Mouse (Mus musculus): ENCODE data around the gene Apba1.

Gene Apba1

DNA sequence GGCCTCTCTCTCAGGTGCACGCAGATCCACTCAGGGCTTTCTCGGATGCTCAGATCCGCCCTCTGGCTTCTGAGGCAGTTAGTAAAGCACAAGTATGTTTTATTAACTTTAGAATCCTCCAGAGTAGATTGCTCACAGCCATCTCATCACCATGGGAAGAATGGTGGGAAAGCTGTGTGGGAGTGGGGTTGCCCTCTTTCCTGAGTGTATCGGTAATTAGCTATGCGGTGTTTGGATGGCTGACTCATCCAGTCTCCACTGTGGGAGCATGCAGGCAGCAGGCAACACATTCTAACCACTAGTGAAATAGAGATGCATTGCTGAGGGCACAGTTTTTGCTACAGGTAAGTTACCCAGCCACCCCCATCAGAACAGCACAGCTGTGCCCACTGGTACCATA lies 172.1 kb downstream of the Apba1 start:
- no peak for DNase-seq (ENCODE audit: low read depth, low spot score)

DNA sequence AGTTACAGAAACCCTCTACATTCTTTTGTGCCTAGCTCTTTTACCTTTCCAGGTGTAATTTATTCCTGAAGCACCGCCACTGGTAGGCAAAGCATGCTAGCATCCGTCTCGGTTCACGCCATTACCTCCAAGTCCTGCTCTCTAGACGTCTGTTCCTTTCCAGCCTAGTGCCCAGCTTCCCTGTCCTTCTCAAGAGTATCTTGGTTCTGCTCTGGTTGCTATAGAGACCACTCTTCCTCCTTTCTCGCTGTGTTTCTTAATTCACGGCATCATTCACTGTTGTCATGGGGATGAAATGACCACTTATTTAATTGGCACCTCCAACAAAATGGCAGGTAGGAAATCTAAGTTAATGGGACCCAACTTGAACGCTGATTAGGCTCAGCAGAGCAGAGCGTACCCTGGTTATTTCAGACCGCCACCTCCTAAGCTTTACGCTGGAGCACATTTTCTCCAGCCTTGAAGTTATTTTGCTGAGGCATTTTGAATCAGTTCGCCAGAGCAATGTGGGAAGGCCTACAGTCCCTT lies 182.8 kb downstream of the Apba1 start:
- no peak for DNase-seq (ENCODE audit: low read depth, low spot score)

DNA sequence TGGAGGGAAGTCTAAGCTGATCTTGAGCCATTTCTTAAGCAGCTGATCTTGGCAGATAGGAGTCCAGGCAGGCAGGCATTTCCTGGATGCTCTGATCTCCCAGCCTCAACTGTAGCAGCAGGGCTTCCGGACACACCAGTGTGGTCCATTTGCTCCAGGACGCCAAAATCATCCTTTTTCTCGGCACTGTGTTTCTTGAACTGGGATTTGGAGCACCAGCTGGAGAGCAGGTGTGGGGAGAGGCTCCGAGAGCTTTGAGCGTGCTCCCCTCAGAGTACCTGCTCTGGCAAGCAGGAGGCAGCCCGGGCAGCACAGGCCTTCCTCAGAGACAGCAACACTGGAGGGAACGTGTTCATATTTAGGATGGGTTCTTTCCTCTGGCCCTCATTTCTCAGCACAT lies 184.2 kb downstream of the Apba1 start:
- DNase-seq (ENCODE audit: low read depth, low spot score), result no peak

DNA sequence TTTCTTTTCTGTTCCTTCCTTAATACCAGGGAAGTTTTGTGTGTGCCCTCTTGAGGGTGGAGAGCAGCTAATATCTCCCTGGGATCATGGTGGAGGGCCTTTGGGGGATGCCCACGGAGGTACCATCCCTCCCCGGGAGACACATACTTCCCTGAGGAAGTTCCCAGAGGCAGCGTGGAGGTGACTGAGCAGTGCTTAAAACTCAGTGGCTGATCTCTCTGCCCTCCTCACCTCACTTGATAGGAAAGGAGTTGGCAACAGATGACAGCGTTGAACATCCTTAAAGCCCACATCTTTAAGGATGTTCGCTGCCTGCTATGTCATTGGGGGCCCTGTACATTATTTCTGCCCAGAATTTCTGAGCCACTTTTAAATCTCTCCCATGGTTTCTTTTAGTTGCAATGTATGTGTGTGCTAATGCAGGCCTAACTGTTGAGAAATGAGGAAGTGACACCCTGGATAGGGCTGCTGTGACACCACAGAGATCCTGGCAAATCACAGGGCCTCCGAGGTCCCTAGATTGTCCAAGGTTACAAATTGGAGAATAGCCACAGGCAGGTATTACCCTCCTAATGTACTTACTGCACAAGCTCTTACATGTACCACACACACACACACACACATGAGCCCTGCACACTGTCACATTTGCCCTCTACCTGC lies 187.5 kb downstream of the Apba1 start:
- DNase-seq (ENCODE audit: low read depth, low spot score), result no peak

DNA sequence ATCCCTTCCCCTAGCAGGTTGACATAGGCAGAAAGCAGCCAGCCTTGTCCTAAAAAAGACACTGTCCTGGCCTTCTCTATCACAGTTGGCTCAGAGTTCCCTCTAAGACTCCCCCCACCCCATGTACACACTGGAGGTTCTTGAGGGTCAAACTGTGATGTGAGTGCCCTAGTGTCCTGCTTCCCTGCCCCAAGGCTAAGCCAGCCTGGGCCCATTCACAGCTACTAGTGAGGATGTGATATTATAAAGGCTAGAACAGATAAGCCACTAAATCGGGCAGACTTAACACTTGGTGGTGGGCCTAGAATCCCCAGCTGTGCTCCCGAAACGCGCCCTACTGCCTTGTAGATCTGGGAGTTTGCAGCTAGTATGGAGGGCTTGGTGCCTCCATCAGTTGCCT lies 188.1 kb downstream of the Apba1 start:
- DNase-seq (ENCODE audit: low read depth, low spot score), result no peak

DNA sequence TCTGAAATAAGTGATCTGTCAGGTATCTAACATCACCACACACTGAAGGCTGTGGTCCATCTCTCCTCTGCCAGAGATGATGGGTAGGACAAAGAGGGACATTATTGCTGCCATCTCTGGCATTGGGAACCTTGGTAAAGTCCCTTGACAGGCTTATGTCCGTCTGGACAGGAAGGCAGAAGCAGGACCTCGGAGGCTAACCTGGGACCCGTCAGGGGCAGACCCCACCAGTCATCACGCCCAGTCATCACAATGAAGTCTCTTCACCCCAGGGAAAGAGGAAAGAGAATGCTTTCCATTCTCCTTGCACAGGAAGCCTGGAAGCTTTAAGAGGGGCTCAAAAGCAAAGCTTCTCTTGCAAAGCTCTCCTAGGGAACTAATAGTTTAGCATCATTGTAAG lies 189.2 kb downstream of the Apba1 start:
- no peak for DNase-seq (ENCODE audit: low read depth, low spot score)

DNA sequence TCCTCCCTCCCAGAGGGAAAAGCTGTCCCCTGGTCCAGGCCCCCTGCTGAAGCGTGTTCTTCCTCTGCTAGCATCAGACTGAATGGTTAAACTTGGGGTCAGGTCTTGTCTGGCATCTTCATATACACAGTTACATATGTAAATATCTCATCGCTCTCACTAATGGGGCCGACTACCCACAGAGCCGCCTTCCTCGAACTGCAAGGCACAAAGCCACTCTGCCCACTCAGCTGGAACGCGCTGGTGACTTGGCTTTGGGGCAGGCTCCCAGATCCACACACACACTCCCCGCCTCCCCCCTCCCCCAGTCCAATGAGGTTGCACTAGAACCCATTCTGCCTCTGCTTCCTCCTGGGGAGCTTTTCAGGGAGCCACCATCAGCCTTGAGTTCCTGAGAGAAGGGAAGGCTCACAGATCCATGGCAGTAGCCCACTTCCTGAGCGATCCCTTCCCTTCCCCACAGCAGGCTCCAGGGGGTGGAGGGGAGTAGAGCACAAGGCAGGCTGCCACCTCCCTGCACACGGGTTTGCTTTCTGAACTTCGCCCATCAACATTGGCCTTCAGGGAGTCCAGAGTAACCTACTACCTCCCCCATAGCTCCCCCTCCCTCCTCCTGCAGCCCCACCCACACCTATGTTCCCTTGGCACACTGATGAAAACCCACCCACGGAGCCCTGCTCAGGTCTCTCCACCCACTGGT lies 189.8 kb downstream of the Apba1 start:
- DNase-seq (ENCODE audit: low read depth, low spot score), result no peak

DNA sequence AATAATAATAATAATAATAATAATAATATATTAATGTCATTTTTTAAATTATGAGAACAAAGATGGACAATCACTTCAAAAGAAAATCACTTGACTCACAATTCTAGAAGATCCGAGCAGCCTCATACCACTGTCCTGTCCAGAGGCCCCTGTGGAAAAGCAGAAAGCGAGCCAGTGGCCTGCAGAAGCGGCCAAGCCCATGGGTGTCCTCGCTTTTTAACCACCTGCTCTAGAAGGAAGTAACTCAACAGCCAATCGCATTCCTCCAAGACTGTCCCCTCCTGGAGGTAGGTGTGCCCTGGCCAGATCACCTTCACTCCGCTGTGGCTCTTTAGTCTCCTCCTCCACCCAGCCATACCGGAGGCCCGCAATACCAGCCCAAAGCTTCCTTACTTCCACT lies 196.8 kb downstream of the Apba1 start:
- DNase-seq (ENCODE audit: low read depth, low spot score), result no peak

DNA sequence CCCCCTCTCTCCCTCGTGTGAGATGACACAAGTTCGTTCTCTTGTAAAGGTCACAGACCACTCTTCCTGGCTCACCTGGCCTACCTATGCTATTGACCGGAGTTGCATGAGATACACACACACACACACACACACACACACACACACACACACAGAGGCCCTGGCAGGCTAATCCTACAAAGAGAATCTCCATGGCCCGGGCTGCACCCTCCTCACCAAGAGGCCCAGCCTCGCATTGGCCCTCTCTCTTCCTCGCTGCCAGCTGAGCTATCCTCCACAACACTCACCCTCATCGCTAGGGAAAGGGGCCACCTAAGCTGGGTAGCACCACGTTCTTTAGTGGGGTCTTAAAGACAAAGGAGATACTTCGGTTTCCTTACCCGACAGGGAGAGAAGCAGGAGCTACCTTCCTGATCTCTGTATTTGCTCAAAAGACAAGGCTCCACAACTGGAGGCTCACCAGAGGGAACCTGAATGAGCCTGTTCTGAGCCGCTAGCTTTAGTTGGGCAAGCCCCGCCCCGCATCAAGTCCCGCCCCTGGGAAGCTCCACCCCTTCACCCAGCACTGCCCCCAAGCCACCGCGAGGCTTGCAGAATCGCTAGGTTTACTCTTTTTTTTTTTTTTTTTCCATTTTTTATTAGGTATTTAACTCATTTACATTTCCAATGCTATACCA lies 197.8 kb downstream of the Apba1 start:
- DNase-seq (ENCODE audit: low read depth, low spot score), result peak; percentile 65

DNA sequence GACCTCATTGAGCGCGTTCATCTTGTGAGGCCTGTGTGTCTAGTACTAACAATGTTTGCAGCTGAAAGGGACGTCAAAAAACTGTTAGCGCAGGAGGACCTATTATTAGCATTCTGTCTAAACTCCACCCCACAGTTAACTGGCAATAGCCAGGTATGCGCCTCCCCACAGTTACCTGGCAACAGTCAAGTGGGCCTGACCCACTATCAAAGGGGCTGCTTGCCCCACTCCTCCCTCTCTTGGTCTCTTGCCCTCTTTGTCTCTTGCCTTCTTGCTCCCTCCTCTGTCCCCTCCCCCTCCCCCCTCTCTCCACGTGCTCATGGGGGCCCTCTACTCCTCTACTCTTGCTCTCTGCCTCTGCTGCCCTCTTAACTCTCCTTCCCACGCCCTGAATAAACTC lies 198.9 kb downstream of the Apba1 start:
- DNase-seq (ENCODE audit: low read depth, low spot score), result no peak

DNA sequence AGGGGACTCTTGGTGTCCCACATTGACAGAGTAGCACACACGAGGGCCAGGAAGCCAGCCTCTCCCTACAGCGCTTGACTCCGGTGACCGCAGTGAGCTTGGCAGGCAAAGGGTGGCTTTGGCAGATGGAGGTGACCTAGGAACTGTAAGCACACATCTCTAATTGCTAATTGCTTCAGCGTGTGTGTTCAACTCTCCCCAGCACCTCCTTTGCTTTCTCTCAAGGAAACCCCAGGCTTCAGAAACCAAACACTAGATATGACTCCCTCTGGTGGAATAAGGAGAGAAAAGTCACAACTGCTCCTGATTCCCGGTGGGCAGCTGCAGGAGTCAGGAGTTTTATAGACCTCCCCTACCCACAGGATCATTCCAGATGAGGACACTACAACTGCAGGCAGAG lies 200.2 kb downstream of the Apba1 start:
- no peak for DNase-seq (ENCODE audit: low read depth, low spot score)

DNA sequence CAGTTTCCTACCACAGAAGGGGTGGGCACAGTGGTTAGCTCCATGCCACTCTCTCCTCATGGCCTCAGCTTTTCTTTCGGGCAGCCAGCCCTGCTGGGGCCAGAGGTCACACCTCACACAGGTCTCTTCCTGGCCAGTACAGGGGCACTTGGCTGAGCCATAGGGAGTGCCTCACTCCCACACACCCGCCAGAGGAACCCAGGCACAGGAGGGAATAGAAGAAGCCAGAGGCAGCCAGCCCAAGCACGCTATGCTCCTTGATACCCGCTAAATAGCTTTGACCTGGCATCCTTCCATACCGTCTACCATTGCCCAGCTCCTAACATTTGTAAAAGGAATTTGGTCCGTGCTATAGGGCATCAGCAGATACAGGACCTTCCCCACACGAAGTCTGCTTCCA lies 201.2 kb downstream of the Apba1 start:
- DNase-seq (ENCODE audit: low read depth, low spot score), result no peak

DNA sequence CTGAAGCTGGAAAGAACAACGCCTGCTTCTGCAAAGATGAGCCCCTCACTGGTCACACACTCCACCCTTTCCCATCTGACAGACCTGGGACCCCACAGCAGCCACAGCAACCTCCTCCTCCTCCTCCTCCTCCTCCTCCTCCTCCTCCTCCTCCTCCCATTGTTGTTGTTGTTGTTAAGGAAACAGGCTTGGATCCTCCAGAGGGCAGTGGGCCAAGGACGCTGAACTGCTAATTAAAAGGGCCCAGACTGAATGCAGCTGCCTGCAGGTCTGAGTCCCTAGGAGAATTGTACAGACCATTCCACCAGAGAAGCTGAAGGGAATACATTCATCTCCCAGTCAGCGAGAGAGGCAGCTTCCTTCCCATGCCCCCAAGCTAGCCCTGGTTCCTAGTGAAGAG lies 201.6 kb downstream of the Apba1 start:
- DNase-seq (ENCODE audit: low read depth, low spot score), result no peak

DNA sequence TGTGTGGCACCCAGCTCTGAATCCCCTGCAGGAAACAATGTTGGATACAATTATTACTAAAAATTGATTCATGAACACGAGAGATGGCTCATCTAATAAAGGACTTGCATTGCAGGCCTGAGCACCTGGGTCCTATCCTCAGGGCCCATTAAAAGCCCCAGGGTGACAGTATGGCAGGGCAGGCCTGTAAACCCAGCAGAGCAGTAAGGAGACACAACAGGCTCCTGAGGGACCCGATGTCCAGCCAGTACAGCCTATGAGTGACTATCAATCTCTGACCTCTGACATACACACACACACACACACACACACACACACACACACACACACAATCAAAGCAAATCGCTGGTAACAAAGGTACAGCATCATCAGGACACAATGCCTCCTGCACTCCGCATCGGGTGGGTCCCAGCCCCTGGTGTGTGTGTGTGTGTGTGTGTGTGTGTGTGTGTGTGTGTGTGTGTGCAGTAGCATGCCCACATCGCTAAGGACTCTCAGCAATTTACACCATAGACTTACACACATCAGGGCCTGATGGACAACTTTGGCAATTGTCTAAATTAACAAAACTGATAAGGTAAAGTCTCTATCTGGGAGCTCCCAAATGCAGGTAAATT lies 202.3 kb downstream of the Apba1 start:
- DNase-seq (ENCODE audit: low read depth, low spot score), result no peak

DNA sequence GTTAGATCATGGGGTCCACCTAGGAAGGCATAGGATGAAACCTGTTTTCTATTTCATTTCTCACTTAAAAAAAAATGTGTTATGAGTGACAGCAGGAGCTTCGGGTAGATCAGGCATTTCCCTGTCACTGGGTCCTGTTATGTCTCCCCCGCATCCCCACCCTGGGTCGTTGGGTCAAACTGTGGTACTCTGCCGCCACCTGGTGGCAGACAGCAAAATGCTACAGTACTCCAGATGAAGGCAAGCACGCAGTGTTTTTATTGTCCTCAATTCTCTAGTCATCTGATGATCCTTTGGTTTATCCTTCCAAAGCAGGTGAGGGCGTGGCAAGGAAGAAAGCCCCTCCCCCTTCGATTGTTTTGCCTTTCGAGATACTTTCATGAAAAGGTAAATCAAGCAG lies 202.8 kb downstream of the Apba1 start:
- peak; percentile 56 for DNase-seq (ENCODE audit: low read depth, low spot score)

DNA sequence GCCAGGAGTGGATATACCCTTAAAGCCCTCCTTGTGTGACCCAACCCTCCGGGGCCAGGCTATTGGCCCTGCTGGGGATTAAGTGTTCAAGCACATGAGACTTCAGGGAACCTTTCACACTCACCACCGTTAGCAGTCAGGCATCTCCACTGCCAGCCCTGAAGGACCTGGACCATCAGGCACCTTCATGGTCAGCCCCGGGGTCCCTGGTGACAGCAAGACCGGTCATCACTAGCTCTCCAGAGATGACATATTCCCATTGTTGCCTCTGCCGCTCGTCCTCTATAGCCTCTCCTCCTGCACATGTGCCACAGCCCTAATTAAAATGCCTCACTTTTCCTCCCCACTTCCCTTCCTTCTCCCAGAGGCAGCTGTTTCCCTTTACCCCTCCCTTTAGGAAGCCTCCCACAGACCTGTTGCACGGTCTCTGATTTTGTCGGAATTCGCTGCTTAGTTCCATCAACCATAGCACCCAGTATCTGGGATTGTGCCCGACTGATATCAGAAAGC lies 205.8 kb downstream of the Apba1 start:
- no peak for DNase-seq (ENCODE audit: low read depth, low spot score)

DNA sequence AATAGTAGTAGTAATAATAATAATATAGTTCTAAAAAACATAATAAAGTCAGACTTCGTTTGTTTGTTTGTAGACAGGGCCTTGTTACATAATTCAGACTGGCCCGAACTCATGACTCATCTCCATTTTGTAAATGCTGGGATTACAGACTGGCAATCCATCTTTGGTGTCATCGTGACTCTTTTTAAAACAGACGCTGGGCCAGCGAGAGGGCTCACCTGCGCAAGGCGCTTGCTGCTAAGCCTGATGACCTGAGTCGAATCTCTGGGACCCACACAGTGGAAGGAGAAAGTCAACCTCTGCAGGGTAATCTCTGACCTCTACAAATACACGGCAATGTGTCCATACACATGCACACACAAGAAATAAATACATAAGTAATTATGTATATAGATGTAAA lies 207.7 kb downstream of the Apba1 start:
- no peak for DNase-seq (ENCODE audit: low read depth, low spot score)

DNA sequence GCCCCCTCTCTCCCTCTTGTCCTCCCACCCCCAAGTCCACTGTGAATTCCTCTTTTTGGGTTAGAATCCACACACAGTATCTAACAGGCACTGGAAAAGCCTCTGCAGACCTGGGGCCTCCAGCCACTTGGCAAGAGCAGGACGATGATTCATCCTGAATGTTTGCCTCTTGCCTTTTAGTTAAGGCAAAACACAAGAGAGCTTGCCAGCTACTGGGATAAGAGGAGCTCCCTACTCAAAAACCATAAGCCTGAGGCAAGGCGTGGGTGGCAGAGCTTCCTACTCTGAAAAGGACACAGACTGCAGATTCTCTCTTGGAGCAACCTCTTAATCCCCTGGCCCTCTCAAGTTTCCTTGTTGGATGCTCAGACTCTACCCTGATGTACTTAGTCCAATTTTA lies 208.5 kb downstream of the Apba1 start:
- DNase-seq (ENCODE audit: low read depth, low spot score), result no peak

DNA sequence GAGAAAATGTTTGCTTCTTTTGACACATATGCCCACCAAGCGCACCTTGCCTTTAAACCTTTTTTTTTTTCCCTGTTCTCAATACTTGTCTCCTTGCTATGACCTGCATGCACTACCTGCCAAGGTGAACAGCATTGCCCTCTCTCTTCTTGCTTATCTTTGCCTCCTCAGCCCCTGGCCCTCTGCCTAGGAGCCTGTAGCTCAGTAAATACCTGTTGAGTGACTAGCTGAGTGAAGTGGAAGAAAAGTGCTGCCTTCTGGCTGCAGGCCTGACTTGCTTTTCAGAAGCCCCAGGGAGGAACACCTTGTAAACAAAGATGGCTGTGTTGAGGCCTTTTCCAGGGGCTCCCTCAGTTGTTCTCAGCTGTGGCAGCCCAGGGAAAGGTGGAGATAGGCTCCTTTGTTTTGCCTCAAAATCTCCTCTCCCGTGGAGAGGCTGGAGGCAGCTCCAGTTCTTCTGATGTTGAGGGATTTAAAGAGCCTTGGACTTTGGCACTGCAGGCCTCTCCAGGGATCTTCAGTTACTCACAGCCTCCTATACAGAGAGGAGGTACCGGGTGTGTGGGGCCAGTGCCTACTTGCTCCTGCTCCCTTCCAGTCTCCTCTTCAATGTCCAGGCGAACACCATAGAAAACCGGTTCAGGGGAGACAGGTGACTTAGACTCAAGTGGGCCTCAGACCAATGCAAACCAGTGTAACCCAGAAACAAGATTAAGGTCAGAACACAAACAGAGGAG lies 209.6 kb downstream of the Apba1 start:
- DNase-seq (ENCODE audit: low read depth, low spot score), result no peak

DNA sequence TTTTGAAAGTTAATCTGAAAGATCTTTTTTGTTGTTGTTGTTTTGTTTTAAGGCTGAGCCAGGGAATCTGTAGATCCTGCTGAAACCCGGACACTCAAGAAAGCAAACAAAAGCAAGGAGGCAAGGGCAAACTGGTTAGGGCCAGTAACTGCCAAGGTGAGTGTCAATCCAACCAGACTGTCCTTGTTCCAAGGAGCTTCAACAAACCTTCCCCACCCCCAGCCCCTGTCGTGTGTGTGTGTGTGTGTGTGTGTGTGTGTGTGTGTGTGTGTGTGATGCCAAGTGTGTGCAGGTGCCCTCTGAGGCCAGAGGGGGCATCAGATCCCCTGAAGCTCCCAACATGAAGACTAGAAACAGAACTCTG lies 210.2 kb downstream of the Apba1 start:
- DNase-seq (ENCODE audit: low read depth, low spot score), result no peak

DNA sequence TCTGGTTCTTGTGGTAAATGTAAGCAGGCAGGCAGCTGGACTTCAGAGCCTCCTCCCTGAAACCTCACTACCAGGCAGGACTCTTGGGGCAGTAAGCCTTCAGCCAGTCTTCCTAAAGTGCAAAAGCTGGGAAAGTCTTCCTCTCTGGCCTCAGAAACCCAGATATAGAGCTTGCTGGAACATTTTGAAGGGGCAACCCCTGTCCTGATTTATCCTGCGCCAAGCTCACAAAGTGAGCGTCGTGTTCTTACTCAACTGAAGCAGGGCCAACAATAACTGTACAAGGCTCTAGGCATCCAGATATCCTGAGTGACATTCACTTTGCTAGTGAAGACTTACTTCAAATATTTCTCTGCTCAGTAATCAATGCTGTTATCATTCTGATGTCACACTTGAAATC lies 211.7 kb downstream of the Apba1 start:
- DNase-seq (ENCODE audit: low read depth, low spot score), result no peak

DNA sequence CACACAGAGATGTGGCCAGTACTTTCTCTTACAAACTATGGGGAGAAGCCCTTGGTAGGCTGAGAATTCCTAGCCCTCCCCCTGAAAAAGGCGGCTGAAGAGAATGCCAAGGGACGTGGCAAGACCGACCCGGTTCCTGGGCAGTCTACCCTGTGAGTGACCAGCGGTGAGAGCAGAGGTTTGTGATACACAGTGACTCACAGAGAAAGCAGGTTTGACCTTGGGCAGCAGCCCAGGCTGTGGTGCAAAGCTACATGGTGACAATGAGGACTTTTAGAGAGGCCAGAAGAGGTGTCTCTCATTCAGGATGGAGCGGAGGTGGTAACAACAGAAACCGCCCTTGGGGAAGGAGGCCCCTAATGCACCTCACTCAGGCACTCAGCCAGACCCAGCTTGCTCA lies 212.7 kb downstream of the Apba1 start:
- DNase-seq (ENCODE audit: low read depth, low spot score), result no peak

Measured in WW6 (cell line).